7 mouse cellular contexts compared by ENCODE assay signal in genomic region chr10:81268056-81268455, GRCm38 (mm10). TPM values are rescaled to one million over a fixed set of nuclear protein-coding genes. Genes with fewer than 3 reads are reported as not detected.
DNase-seq lines count a peak whose midpoint lies in the region; ATAC-seq and TF ChIP-seq lines count a peak whose summit lies in the region.

No protein-coding gene starts in this region.

- peaks cover 48% of the 10 kb centered on the region for H3K36me3 ChIP-seq in intestine, postnatal 0 days (ENCODE audit: control insufficient read depth, insufficient read depth)
- H3K36me3 ChIP-seq in midbrain, embryonic 10.5 days = peaks cover 57% of the 10 kb centered on the region

- no peaks in the 10 kb centered on the region for H3K27me3 ChIP-seq in intestine, postnatal 0 days (replicated peaks; ENCODE audit: control insufficient read depth, insufficient read depth, low read length)
- H3K27me3 ChIP-seq in midbrain, embryonic 10.5 days (ENCODE audit: low read depth, poor library complexity, severe bottlenecking) = no peaks in the 10 kb centered on the region

- intact Hi-C loops in left cerebral cortex, postnatal 4 days (cut with DNase I) = no loop called here

- H3K4me1 ChIP-seq in intestine, postnatal 0 days (replicated peaks; ENCODE audit: control insufficient read depth, insufficient read depth, low read length) = 0 out of 2 replicates have a peak, but pooled peaks cover 4% of the 10 kb centered on the region
- peaks cover 23% of the 10 kb centered on the region for H3K4me1 ChIP-seq in midbrain, embryonic 10.5 days

- ATAC-seq in granulocyte monocyte progenitor cell, adult 5-6 weeks (replicated peaks; ENCODE audit: poor library complexity, severe bottlenecking) = peak; percentile 76
- peak; percentile 47 for ATAC-seq in intestine, postnatal 0 days

- WGBS in intestine, postnatal 0 days = 2% methylated on average over 23 of the region's 23 CpGs
- WGBS in midbrain, embryonic 10.5 days = 4% methylated on average over 23 of the region's 23 CpGs

- peak; percentile 91 for DNase-seq in adrenal gland, postnatal 14 days
- peak; percentile 83 for DNase-seq in embryo, embryonic 9.5 days (ENCODE audit: extremely low spot score)
- peak; percentile 75 for DNase-seq in left cerebral cortex, postnatal 4 days
- peak; percentile 77 for DNase-seq in midbrain, embryonic 10.5 days (ENCODE audit: low spot score)
- peak; percentile 81 to 87 for DNase-seq in right cerebral cortex, postnatal 36 days (ENCODE audit: low spot score in 2 of 2)

- no peaks in the 10 kb centered on the region for H3K9me3 ChIP-seq in intestine, postnatal 0 days (ENCODE audit: control insufficient read depth)
- no peaks in the 10 kb centered on the region for H3K9me3 ChIP-seq in midbrain, embryonic 10.5 days (replicated peaks)

- peak overlapping the region; percentile 59 for H3K9ac ChIP-seq in intestine, postnatal 0 days (ENCODE audit: low read depth, low read length)

- peak overlapping the region; percentile 49 for H3K4me3 ChIP-seq in intestine, postnatal 0 days (ENCODE audit: low read depth, low read length)
- peak overlapping the region; percentile 60 for H3K4me3 ChIP-seq in midbrain, embryonic 10.5 days

- H3K27ac ChIP-seq in intestine, postnatal 0 days (ENCODE audit: low read depth, low read length) = peak overlapping the region; percentile 54
- H3K27ac ChIP-seq in midbrain, embryonic 10.5 days (replicated peaks) = peak overlapping the region; percentile 74

- no peak for TF ChIP-seq CTCF in intestine, postnatal 0 days (IDR thresholded peaks at IDR 0.05; ENCODE audit: low read depth)

- H3K4me2 ChIP-seq in intestine, postnatal 0 days (replicated peaks; ENCODE audit: low read depth) = peak overlapping the region; percentile 67

RNA-seq across cellular contexts. Expression of gene Apba3, which starts 1.3 kb away (rescaled TPM):
- 95.0 and 100 TPM in 2 replicates for total RNA-seq in adrenal gland, postnatal 14 days (2021)
- total RNA-seq in granulocyte monocyte progenitor cell, adult 5-6 weeks (2014; fragmentation: Nextera tagmentation) = 19.7 and 29.1 TPM in 2 replicates
- 14.2 and 19.9 TPM in 2 replicates for total RNA-seq in granulocyte monocyte progenitor cell, adult 5-6 weeks (2017)
- polyA plus RNA-seq in intestine, postnatal 0 days (2015; fragmentation: Nextera tagmentation; extraction: Ambion mirVana) = 75.2 and 75.4 TPM in 2 replicates
- 10 to 100 TPM; 22.6 to 28.2 TPM for total RNA-seq in left cerebral cortex, postnatal 4 days (2021)
- polyA plus RNA-seq in midbrain, embryonic 10.5 days (2016; fragmentation: Nextera tagmentation; extraction: Ambion mirVana) = 50.5 and 55.5 TPM in 2 replicates

RNA-seq across cellular contexts. Expression of gene Mrpl54, which starts 1.3 kb away (rescaled TPM):
- total RNA-seq in adrenal gland, postnatal 14 days (2021) = 108 and 113 TPM in 2 replicates
- total RNA-seq in granulocyte monocyte progenitor cell, adult 5-6 weeks (2014; fragmentation: Nextera tagmentation) = 94.0 and 105 TPM in 2 replicates
- 161 and 185 TPM in 2 replicates for total RNA-seq in granulocyte monocyte progenitor cell, adult 5-6 weeks (2017)
- 268 and 287 TPM in 2 replicates for polyA plus RNA-seq in intestine, postnatal 0 days (2015; fragmentation: Nextera tagmentation; extraction: Ambion mirVana)
- 10 to 100 TPM; 41.9 to 50.6 TPM for total RNA-seq in left cerebral cortex, postnatal 4 days (2021)
- 229 and 258 TPM in 2 replicates for polyA plus RNA-seq in midbrain, embryonic 10.5 days (2016; fragmentation: Nextera tagmentation; extraction: Ambion mirVana)

RNA-seq across cellular contexts. Expression of gene Matk, which starts 15.3 kb away (rescaled TPM):
- total RNA-seq in adrenal gland, postnatal 14 days (2021) = 2.1 and 2.9 TPM in 2 replicates
- 16.8 and 35.6 TPM in 2 replicates for total RNA-seq in granulocyte monocyte progenitor cell, adult 5-6 weeks (2014; fragmentation: Nextera tagmentation)
- 39.1 and 43.9 TPM in 2 replicates for total RNA-seq in granulocyte monocyte progenitor cell, adult 5-6 weeks (2017)
- 0.66 and 1.2 TPM in 2 replicates for polyA plus RNA-seq in intestine, postnatal 0 days (2015; fragmentation: Nextera tagmentation; extraction: Ambion mirVana)
- 100 to 1,000 TPM; 132 to 140 TPM for total RNA-seq in left cerebral cortex, postnatal 4 days (2021)
- 3.7 and 4.2 TPM in 2 replicates for polyA plus RNA-seq in midbrain, embryonic 10.5 days (2016; fragmentation: Nextera tagmentation; extraction: Ambion mirVana)

RNA-seq across cellular contexts. Expression of gene Tjp3, which starts 23.3 kb away (rescaled TPM):
- 0.90 and 1.6 TPM in 2 replicates for total RNA-seq in adrenal gland, postnatal 14 days (2021)
- total RNA-seq in granulocyte monocyte progenitor cell, adult 5-6 weeks (2014; fragmentation: Nextera tagmentation) = 1.0 and 8.4 TPM in 2 replicates
- total RNA-seq in granulocyte monocyte progenitor cell, adult 5-6 weeks (2017) = 1.3 and 6.2 TPM in 2 replicates
- polyA plus RNA-seq in intestine, postnatal 0 days (2015; fragmentation: Nextera tagmentation; extraction: Ambion mirVana) = 43.2 and 43.4 TPM in 2 replicates
- total RNA-seq in left cerebral cortex, postnatal 4 days (2021) = 1 to 10 TPM; 5.4 to 6.1 TPM
- 6.5 and 6.9 TPM in 2 replicates for polyA plus RNA-seq in midbrain, embryonic 10.5 days (2016; fragmentation: Nextera tagmentation; extraction: Ambion mirVana)

RNA-seq across cellular contexts. Expression of gene Pip5k1c, which starts 24.7 kb away (rescaled TPM):
- 38.7 and 46.9 TPM in 2 replicates for total RNA-seq in adrenal gland, postnatal 14 days (2021)
- total RNA-seq in granulocyte monocyte progenitor cell, adult 5-6 weeks (2014; fragmentation: Nextera tagmentation) = 32.4 and 42.7 TPM in 2 replicates
- total RNA-seq in granulocyte monocyte progenitor cell, adult 5-6 weeks (2017) = 24.7 and 32.7 TPM in 2 replicates
- polyA plus RNA-seq in intestine, postnatal 0 days (2015; fragmentation: Nextera tagmentation; extraction: Ambion mirVana) = 27.2 and 27.6 TPM in 2 replicates
- 100 to 1,000 TPM; 295 to 304 TPM for total RNA-seq in left cerebral cortex, postnatal 4 days (2021)
- polyA plus RNA-seq in midbrain, embryonic 10.5 days (2016; fragmentation: Nextera tagmentation; extraction: Ambion mirVana) = 55.0 and 60.8 TPM in 2 replicates

Comparison
In these comparisons a context has a peak if more than half of its experiments do, and no peak if none do; other contexts are left out.
1. Peak in every context shown above with its lines: DNase-seq, ATAC-seq, H3K4me3 ChIP-seq and H3K27ac ChIP-seq.